Mouse (Mus musculus) embryonic fibroblast, embryonic 13.5 days (primary cell): Measurements from ENCODE around the gene Ccdc117.

Experiments
- CTCF ChIP-seq: IDR thresholded peaks from 2 replicates; pipeline ENCODE4 v1.5.1; 2011; ENCODE audit warnings: mild to moderate bottlenecking, control low read depth, low read length, moderate library complexity, borderline replicate concordance; ENCODE audit not compliant: insufficient read depth
- POLR2A ChIP-seq: IDR thresholded peaks from 2 replicates; pipeline ENCODE4 v1.6.1; 2011; ENCODE audit warnings: low read depth, mild to moderate bottlenecking, control low read depth, low read length, moderate library complexity

DNA sequence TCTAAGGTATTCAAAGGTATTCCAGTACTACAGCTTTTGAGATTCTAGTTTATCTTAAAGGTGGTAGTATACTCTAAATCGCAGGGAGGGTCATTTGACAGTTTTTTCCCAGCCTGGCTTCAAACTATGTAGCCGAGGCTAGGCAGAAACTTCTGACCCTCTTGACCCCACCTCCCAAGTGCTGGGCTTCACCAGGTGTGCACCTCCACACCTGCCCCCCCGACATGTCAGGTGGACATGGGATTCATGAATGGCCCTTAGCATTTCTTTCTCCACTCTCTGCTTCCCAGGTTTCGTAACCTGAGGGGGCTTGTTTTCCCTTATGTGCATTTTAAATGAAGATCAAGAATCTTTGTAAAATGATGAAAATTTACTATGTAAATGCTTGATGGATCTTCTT lies 16.6 kb downstream of the Ccdc117 start:
- TF ChIP-seq CTCF, result no peak
- no peak for TF ChIP-seq POLR2A
